Mouse (Mus musculus): ENCODE data around the gene Pin1. TPM values are rescaled to one million over a fixed set of nuclear protein-coding genes. Genes with fewer than 3 reads are reported as not detected.
"Not testable (repeated sequence)": the region's sequence is repeated elsewhere in the genome, so short reads cannot be mapped to it uniquely, and the experiment has no call there.

Gene Pin1
- polyA plus RNA-seq, 1 experiment: 18.9 TPM

DNA sequence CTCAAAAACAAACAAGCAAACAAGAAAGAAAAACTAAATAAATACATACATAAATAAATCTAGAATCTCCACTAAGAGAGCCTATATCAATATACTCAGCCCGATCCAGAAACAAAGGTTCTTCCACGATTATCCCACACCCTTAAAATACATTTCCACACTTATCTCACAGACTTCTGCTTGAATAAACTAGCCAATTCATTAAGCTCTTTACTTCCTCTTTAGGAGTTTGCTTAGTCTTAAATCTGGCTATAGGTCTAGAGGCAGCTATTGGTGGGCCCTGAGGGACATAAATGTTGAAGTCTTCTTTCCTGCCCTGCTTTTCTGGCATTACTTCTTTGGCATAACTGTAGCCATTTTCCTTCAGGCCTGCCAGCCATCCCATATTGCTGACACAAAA lies 20.6 kb upstream of the Pin1 start:
- Histone ChIP-seq H3K27ac (ENCODE audit: insufficient read depth, low read depth, low read length) (no peak overlapping the region), H3K27me3 (replicated peaks; ENCODE audit: control insufficient read depth, insufficient read depth, low read length) (no peaks in the 10 kb centered on the region), H3K4me3 (ENCODE audit: insufficient read depth, low read depth, low read length) (no peak overlapping the region), H3K4me1 (ENCODE audit: control insufficient read depth, insufficient read depth, low read length) (no peaks in the 10 kb centered on the region), H3K36me3 (ENCODE audit: control insufficient read depth, insufficient read depth, low read length) (no peaks in the 10 kb centered on the region)
- TF ChIP-seq CTCF (conservative IDR thresholded peaks at IDR 0.05; ENCODE audit: insufficient read depth, insufficient read length, low read depth, low read length): no peak
- no peak for TF ChIP-seq POLR2A (IDR thresholded peaks at IDR 0.05; ENCODE audit: low read depth, low read length)
- DNase-seq: no peak
- 99% methylated on average over 2 of the region's 2 CpGs for WGBS

DNA sequence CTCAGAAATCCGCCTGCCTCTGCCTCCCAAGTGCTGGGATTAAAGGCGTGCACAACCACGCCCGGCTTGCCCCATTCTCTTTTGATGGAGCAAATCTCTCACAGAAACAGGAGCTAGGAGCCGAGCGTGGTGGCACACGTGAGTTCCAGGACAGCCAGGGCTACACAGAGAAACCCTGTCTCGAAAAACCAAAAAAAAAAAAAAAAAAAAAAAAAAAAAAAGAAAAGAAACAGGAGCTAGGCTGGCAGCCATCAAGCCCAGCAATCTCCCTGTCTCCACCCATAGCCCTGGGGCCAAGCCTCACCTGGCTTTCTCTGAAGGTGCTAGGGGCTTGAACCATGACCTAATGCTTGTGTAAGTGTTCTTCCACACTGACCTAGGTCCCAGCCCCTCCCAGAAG lies 16.2 kb upstream of the Pin1 start:
- not testable (repeated sequence) for H3K4me3 ChIP-seq (ENCODE audit: insufficient read depth, low read depth, low read length); H3K27ac ChIP-seq (ENCODE audit: insufficient read depth, low read depth, low read length); H3K4me1 ChIP-seq (ENCODE audit: control insufficient read depth, insufficient read depth, low read length); DNase-seq; H3K36me3 ChIP-seq (ENCODE audit: control insufficient read depth, insufficient read depth, low read length); H3K27me3 ChIP-seq (replicated peaks; ENCODE audit: control insufficient read depth, insufficient read depth, low read length)
- WGBS: 93% methylated on average over 8 of the region's 8 CpGs

DNA sequence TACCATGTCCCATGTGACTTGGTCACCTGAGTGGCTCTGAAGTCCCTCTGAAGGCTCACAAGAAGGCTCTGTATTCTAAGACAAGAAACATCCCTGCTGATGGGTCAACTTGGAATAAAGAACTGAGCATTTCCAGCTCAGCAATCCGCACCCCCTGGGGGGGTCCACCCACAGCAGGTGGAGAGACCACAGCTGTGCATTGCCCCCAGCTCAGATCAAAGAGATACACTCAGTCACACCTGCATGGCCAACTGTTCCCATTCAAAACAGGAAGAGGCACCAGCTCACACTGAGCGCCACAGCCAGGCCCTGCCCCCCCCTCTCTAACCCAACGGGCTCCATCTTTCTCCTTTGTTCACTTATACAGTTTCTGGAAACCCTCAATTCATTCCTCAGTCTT lies 15.6 kb upstream of the Pin1 start:
- Histone ChIP-seq H3K27me3 (replicated peaks; ENCODE audit: control insufficient read depth, insufficient read depth, low read length) (no peaks in the 10 kb centered on the region), H3K27ac (ENCODE audit: insufficient read depth, low read depth, low read length) (no peak overlapping the region), H3K4me3 (ENCODE audit: insufficient read depth, low read depth, low read length) (no peak overlapping the region), H3K36me3 (ENCODE audit: control insufficient read depth, insufficient read depth, low read length) (peaks cover 4% of the 10 kb centered on the region), H3K4me1 (ENCODE audit: control insufficient read depth, insufficient read depth, low read length) (0 out of 2 replicates have a peak, but pooled peaks cover 2% of the 10 kb centered on the region)
- WGBS: 81% methylated on average over 3 of the region's 3 CpGs
- TF ChIP-seq CTCF (conservative IDR thresholded peaks at IDR 0.05; ENCODE audit: insufficient read depth, insufficient read length, low read depth, low read length) (no peak), POLR2A (IDR thresholded peaks at IDR 0.05; ENCODE audit: low read depth, low read length) (no peak)
- DNase-seq: no peak

DNA sequence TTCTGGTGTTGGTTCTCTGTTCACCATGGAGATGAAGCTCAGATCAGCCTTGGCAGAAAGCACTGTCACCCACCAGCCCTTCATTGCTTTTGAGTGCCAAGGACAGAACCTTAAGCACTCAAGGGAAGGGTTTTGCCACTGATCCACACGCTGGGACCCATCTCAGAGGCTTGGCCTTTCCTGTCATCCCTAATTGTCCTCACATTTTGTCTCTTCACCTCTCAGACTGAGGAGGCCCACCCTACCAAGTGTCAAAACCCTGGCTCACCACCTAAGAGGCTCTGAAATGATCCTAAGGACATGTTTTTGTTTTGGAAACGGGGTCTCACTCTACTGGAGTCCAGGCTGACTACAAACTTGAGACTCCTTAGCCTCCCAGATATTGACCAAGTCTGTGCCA lies 15.1 kb upstream of the Pin1 start:
- H3K36me3 ChIP-seq (ENCODE audit: control insufficient read depth, insufficient read depth, low read length): peaks cover 4% of the 10 kb centered on the region
- H3K4me1 ChIP-seq (ENCODE audit: control insufficient read depth, insufficient read depth, low read length): 0 out of 2 replicates have a peak, but pooled peaks cover 3% of the 10 kb centered on the region
- no peak for DNase-seq
- H3K4me3 ChIP-seq (ENCODE audit: insufficient read depth, low read depth, low read length): no peak overlapping the region
- H3K27me3 ChIP-seq (replicated peaks; ENCODE audit: control insufficient read depth, insufficient read depth, low read length): no peaks in the 10 kb centered on the region
- TF ChIP-seq POLR2A (IDR thresholded peaks at IDR 0.05; ENCODE audit: low read depth, low read length) (no peak), CTCF (conservative IDR thresholded peaks at IDR 0.05; ENCODE audit: insufficient read depth, insufficient read length, low read depth, low read length) (no peak)
- WGBS: 93% methylated on average over 2 of the region's 2 CpGs
- H3K27ac ChIP-seq (ENCODE audit: insufficient read depth, low read depth, low read length): no peak overlapping the region

DNA sequence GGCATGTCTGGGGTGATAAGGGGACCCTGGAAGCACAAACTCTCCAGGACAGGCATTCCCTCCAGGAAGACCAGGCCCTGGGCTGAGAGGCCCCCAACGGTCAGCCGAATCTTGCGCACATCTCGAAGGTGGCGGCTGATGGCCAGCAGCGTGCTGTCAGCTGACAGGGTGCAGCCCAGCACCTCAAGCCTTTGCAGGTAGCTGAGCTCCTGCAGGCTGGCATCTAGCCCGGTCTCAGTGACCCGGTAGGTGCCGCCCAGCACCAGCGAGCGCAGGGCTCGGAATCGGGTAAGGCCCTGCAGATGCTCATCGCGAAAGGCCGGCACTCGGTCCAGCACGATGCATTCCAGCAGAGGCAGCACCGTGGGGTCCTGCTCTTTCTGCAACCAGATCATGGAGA lies 13.3 kb upstream of the Pin1 start:
- no peak for TF ChIP-seq CTCF (conservative IDR thresholded peaks at IDR 0.05; ENCODE audit: insufficient read depth, insufficient read length, low read depth, low read length)
- TF ChIP-seq POLR2A (IDR thresholded peaks at IDR 0.05; ENCODE audit: low read depth, low read length): no peak
- WGBS: 93% methylated on average over 19 of the region's 19 CpGs
- H3K36me3 ChIP-seq (ENCODE audit: control insufficient read depth, insufficient read depth, low read length): peaks cover 4% of the 10 kb centered on the region
- DNase-seq: no peak
- peaks cover 3% of the 10 kb centered on the region; the same call in 1 of the 2 replicates for H3K4me1 ChIP-seq (ENCODE audit: control insufficient read depth, insufficient read depth, low read length)
- H3K27me3 ChIP-seq (replicated peaks; ENCODE audit: control insufficient read depth, insufficient read depth, low read length): no peaks in the 10 kb centered on the region
- no peak overlapping the region for H3K27ac ChIP-seq (ENCODE audit: insufficient read depth, low read depth, low read length)
- no peak overlapping the region for H3K4me3 ChIP-seq (ENCODE audit: insufficient read depth, low read depth, low read length)

DNA sequence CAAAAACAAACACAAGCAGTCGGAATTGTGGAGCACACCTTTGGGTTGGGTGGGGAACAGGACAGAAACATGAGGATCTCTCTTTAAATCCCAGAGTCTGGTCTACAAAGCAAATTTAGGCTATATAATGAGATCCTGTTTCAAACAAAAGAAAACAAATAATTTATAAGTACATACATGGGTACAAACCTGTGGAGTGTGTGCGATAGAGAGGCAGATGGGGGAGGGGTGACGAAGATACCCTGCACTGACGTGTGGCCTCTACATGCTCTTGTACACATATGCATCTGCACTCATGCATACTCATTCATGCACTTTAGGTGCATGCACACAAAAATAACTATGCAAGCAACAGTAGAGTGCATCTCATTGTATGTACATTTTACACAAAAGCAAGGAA lies 12.4 kb upstream of the Pin1 start:
- no peak overlapping the region for H3K27ac ChIP-seq (ENCODE audit: insufficient read depth, low read depth, low read length)
- 94% methylated on average over 4 of the region's 4 CpGs for WGBS

DNA sequence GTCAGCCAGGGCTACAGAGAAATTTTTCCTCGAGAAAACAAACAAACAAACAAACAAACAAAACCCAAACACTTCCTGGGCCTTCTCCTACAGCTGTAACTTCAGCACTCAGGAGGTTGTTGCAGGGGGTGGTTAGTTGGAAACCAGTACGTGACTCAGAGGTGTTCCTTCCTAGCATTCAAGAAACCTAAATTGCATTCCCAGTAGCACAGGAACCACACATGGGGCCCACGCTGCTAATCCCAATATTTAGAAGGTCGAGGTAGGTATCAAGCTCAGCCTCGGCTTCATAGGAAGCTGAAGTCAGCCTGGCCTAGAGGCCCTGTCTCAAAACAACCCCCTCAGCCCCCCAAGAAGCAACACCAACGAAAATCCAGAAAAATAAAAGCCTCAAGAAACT lies 10.4 kb upstream of the Pin1 start:
- peak overlapping the region; percentile 95 for H3K4me3 ChIP-seq (ENCODE audit: insufficient read depth, low read depth, low read length)
- peaks cover 4% of the 10 kb centered on the region for H3K36me3 ChIP-seq (ENCODE audit: control insufficient read depth, insufficient read depth, low read length)
- no peaks in the 10 kb centered on the region for H3K27me3 ChIP-seq (replicated peaks; ENCODE audit: control insufficient read depth, insufficient read depth, low read length)
- DNase-seq: no peak
- H3K27ac ChIP-seq (ENCODE audit: insufficient read depth, low read depth, low read length): no peak overlapping the region
- no peak for TF ChIP-seq CTCF (conservative IDR thresholded peaks at IDR 0.05; ENCODE audit: insufficient read depth, insufficient read length, low read depth, low read length)
- no peak for TF ChIP-seq POLR2A (IDR thresholded peaks at IDR 0.05; ENCODE audit: low read depth, low read length)
- 13% methylated on average over 6 of the region's 6 CpGs for WGBS
- peaks cover 7% of the 10 kb centered on the region; the same call in 1 of the 2 replicates for H3K4me1 ChIP-seq (ENCODE audit: control insufficient read depth, insufficient read depth, low read length)

More for the DNA sequence above, 12.4 kb upstream of the Pin1 start:
- no peak for DNase-seq
- Histone ChIP-seq H3K4me1 (ENCODE audit: control insufficient read depth, insufficient read depth, low read length) (peaks cover 3% of the 10 kb centered on the region; the same call in 1 of the 2 replicates), H3K27me3 (replicated peaks; ENCODE audit: control insufficient read depth, insufficient read depth, low read length) (no peaks in the 10 kb centered on the region), H3K36me3 (ENCODE audit: control insufficient read depth, insufficient read depth, low read length) (peaks cover 4% of the 10 kb centered on the region), H3K4me3 (ENCODE audit: insufficient read depth, low read depth, low read length) (no peak overlapping the region)
- TF ChIP-seq CTCF (conservative IDR thresholded peaks at IDR 0.05; ENCODE audit: insufficient read depth, insufficient read length, low read depth, low read length) (no peak), POLR2A (IDR thresholded peaks at IDR 0.05; ENCODE audit: low read depth, low read length) (no peak)

Data from kidney, adult 2 months (tissue).